Mouse (Mus musculus) kidney, adult 18-20 months (tissue): ENCODE data around the gene Reln.

ENCODE experiments used
- DNase-seq: peaks from one replicate; pipeline ENCODE4 v3.0.0; 2021

Reln gene

DNA sequence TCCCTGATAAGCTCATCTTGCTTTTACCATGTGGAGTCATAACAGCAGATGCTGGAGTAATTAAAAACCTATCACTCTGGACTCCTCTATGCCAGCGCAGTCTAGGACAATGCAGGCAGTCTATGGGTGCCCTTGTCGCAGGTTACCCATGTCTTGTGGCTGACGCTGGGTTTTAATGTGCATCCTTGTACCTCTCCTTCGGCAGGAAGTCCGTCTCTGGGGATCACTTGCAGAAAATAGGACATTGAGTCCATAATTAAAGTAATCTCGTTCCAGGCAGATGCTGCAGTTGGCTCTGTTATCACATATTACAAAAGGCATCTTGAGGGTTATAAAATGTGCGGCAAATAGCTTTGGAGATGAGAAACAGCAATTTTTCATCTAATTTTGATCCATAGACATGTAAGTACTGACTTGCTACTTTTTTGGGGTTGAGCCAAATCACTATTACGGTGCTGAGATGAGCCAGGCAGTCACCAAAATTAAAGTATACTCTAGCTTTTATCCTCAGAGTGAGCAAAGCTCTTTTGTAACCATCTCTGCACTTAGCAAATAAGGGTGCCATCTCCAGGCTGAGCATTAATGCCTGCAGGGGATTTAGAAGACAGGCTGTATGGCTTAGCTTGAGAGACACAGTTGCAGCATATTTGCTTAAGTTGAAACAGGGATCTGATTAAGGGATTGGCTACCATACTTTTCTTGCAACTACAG is 136.0 kb downstream of the Reln start:
- DNase-seq = no peak

DNA sequence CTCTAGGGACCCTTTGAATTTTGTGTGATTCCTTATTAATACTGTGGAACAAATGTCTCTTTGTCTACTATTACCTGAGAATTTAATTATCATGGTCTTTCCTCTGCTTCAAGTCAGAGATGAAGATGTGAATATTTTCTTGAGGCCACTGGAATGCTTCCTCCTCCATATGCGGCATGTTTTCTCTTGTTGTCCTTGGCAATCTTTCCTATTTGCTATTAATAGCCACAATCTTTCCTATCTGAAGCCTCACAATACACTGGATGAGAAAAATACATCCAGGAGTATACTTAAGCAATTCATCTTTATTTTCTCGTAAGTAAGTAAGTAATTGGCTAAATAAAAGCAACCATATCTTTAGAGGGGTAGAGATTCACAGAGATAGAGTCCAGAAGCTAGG is 146.6 kb downstream of the Reln start:
- no peak for DNase-seq

DNA sequence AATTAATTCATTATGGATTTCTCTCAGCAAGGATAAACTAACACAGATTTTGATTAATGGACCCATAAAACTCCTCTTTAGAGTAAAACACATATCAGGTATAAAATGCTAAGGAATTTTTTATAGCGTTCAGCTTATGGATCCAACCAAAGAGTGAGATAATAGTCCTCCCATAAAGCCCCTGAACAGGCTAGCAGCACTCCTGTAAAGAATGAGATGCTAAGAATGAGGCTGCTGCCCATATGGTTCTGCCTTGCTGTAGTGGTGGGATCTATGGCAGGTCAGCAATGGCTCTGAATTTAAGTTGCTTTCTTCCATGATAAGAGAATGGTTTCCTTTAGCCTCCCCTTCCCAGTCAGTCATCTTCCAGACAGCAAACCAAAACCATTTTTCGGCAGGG is 147.6 kb downstream of the Reln start:
- DNase-seq = no peak

DNA sequence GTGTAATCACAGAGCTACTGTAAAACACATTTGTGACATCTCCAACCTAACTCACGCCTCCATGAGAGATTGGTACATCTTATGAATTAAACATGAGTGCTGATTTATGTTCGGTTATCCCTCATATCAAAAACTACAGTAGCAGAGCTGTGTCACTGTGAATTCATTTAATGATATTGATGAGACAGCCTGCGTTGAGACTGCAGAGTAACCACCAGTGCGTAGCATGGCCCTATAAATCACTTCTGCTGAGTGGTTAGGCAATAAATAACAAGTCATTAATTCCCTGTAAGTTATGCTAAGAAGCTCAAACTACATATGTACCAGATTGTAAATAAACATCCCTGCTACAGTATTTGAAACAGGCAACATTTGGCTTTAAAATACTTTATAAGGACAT is 148.0 kb downstream of the Reln start:
- no peak for DNase-seq

DNA sequence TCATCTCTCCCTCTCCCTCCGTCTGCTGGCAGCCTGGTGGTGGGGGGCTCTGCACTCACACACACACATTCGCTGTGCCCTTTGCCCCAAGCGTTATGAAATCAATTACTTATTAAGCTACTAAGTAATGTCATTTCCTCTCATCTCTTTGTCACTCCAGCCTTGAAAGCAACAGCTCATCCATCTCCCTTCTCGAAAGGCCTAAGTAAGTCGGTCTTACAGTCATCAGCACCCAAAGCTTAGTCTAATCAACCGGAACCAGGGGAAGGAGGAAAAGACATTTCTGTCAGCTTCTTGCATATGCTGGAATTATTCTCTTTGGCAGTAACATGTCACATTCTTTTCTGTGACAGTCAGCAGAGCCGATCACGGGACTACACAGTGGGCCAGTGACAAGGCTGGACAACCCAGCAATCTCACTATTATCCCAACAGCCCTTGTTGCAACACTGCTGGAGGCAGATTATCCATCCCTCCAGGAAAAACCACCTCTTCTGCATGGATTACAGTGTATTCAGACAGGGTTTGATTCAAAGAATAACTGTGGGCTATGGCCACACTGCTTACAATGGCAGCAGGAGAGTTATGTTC is 149.1 kb downstream of the Reln start:
- DNase-seq = no peak

DNA sequence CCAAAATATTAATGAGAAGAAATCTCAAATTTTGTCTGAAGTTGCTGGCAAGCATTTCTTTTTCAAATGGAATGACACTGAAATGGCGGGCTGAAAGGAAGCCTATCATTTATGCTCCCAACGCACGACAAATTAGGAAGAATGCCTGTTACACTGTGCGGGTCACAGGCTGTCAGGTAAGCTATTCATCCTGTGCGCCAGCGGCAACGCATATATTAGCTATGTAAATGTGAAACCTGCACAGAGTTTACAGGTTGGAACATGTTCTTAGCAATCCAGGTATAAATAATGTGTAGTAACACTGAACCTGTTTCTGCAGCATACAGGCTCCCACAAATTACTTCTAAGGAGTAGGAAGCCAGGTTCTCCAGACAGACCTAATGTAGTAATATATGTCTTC is 152.7 kb downstream of the Reln start:
- no peak for DNase-seq

DNA sequence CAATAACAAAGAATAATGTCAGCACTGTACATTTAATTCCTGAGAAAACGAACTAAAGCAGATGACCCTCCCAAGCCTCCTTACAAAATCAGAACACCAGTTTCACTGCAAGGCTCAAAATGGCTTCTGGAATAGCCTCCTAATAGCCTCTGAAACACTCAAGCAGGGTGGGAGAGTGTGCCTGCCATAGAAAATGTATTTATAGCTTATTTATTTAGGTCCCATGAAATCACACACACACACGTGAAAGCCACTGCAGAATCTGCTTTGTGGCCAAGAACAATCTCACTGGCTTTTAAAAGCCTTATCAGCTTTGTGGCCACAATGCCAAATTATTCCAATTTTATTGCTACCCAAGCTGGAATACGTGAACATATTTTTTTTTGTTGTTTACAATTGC is 154.2 kb downstream of the Reln start:
- DNase-seq = no peak

DNA sequence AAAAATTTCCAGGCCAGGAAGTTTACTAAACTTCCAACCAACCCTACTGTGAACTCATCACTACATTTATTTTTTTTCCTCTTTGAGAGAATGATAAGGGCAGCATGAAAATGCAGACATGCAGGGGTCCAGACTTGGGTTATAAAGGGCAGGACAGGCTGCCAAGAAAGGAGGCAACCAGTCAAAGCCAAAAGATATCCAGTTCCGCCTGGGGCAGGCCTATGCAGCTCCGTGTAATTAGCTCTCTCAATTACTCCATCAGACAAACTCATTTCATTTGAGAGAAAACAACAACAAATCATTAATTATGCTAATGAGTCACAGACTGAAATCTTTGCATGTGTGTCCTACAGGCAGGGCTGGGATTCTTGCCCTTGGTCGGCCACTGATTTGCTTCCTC is 156.9 kb downstream of the Reln start:
- no peak for DNase-seq

DNA sequence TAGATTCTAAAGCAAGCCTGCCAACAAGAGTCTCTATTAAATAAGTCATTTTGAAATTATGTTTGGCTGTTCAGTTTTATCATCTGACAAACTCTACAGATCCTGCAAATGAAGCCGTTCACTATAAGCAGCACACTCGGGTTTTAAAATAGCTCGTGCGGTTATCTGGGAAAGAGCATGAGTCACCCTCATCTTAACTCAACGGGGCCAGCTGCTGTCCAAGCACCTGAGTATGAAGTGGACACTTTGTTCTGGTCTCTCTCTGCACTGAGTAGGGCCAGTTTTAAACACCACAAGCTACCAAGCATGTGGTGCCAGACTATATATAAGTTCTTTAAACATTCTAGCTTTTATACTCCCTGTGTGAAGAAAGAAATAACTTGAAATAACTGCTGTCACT is 168.0 kb downstream of the Reln start:
- no peak for DNase-seq

DNA sequence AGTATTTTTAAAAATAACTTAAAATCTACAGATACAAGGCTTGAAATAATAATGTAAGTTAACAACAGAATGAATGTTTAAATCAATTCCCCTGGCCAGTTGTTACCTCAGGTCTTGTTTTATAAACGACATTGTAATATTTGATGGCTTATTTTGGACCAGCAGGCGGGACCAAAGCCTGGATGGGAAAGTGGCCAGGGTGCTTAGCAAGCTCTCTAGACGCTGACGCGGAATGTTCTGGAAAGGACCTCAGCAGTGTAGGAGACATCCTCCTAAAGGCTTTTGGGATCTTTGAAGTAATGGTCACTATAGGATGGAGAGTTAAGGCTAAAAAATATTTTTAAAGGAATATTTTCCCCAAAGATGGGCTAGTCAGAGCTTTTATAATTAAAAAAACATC is 173.2 kb downstream of the Reln start:
- no peak for DNase-seq

DNA sequence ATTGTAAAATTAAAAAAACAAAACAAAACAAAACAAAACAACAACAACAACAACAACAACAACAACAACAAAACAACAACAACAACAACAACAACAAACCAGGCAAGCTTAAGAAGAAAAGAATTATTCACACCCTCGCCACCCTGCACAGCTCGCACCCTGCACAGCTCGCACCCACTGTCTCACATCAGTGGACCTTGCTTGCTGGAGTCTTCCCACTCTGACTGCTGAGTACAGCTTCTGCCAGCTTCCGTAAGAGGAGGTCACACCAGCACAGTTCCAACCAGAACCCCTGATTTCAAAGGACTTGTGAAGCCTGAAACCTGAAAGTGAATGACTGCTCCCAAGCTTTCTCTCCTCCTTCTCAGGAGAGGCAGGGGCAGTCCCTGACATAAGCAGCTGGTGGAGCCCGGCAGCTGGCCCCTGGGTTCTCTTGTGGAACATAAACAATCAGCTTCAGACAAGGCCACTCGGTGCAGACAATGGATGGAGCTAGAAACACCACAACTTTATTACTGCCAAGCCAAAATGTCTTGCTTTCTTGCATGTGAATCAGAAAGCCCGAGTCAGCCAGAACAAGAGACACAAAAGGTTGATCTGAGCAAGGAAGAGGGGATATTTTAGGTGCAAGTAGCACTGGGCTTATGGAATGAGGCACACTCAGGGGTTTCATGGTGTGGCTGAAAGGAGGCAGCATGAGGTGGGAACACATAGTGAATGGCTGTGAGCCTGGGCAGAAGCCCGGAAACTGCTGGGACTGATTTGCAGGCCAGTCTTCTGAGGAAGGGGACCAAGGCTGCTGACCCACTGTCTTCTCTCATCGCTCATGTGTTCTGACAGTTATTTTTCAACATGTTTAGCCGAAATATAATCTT is 180.2 kb downstream of the Reln start:
- no peak for DNase-seq

DNA sequence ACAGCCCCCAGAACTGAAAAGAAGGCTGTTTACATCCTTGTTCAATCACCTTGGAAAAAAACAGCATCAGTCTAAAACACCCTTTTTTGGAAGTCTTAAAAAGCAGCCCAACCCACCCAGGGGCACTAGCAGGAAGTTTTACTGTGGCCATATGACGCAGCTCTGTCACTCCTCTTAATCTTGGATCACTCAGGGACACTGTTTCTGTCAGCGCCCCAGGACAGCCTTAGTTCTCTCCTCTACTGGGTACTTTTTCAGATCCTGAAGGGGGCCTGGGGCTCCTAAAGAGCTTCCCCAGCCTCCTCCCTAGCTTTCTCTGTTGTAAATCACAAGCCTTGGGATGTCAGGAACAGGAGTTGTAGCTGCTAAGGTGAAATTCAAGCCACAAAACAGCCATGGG is 183.6 kb downstream of the Reln start:
- no peak for DNase-seq

DNA sequence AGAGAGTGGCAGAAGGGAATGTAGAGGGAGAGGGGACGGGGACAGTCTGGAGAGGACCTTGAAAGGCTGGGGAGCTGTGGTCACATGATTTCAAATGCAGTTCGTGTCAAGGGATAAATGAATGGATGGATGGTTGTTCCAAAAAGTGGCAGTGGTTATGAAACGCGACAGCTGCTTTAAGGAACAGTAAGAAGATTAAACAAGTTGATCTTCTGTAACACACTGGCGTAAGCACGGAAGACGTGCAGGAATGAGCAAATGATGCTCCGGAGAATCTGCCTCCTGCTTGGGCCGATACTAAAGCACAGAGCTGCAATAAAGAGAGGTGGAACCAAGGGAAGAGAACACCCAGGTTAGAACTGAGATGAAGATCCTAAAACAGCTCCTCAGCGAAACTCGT is 185.7 kb downstream of the Reln start:
- no peak for DNase-seq

DNA sequence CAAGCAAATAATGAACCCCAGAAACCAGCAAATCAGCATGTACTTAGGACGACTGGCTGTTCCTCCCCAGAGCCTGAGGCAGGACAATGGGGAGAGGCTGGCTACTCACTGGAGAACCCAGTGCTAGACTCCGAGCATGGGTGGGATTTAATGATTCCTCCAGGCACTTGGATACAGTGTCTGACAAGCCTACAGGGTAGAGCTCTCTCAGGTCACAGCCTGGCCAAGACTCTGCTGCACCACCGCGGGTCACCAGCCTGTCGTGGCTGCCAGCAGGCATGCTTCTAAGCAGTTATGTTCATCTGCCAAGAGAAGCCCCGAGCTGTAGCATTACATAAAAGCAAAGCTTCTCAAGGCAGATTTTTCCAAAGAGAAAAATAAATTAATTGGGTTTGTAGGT is 190.9 kb downstream of the Reln start:
- DNase-seq = no peak

DNA sequence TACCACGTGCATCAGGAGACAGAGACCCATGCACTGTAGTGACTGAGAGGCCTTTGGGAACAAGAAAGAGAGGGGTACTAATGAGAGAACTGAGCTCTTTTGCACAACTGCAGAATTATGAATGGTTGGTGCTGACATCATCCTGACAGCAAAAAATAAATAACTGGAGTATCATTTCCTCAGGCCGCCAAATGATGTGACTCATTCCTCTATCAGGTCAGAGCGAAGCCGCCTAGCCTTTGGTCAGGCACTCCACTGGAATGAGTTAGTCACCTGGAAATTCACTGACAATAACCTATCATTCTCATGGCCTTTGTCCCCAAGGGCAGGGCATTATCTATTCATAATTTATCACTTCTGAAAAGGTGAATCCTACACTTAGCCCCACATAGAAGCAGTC is 202.7 kb downstream of the Reln start:
- no peak for DNase-seq

DNA sequence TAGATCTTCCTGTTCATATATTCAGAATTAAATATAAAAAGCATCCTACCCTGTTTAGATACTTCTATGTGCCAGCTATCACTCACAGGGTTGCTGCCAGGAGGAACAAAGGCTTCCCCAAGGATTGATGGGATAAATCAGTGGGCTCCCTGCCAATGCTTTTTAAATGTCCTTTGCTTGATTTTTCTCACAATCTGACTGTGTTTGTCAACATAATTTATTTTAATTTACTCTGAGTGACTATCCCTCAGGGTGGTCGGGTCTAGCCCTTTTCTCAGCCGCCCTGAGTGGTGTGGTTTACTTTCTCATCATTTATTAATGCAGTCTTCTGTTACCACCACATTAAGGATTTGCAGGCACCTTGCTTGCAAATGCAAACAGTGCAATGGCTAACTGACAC is 205.5 kb downstream of the Reln start:
- DNase-seq = no peak

DNA sequence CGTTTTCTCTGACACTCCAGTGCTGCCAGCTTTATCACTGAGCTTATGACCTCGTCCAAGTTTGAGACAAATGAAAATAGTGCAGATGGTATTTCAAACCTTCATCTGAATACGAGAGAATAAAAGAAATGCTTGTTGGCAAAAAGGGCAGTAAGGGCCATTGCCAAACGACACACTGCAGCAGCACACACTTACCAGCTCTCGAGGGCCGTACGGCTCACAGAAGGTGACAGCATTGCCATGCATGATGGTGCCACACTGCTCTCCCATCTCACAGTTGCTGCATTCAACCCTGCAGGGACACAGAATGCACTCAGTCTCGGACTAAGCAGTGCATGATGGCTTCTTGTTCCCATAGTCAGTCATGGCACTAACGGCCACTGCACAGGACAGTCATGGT is 210.1 kb downstream of the Reln start:
- no peak for DNase-seq

DNA sequence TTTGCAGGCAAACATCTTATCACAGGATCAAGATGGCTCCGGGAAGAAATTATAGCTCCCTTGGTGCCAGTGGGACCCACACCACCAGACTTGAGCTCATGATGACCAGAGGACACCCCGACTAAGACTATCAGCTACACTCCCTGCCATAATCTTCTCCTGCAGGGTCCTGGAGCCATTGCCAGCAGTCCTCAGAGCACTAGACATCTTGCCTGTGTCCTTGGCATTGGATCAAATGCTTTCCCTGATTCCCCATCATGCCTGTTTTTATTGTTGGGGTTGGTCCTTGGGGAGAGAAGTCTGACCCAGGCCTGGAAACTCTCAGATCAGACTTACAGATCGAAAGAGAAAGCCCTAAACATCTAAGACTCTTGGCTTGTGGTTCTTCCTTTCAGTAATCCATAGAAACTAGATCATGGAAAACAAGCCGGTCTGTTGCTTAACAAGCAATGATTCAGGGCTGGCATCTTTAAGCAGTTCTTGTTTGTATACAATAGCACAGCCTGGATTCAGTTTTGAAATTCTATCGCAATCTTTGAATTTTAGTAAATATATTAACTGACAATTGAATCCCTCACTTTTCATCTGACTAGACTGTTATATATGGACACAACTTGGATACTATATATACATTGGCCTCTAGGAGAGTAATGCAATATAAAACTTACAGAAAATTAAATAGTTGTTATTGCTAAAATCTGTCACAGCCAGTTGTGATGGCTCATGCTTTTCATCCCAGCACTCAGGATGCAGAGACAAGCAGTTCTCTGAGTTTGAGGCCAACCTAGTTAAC is 212.6 kb downstream of the Reln start:
- DNase-seq = no peak

DNA sequence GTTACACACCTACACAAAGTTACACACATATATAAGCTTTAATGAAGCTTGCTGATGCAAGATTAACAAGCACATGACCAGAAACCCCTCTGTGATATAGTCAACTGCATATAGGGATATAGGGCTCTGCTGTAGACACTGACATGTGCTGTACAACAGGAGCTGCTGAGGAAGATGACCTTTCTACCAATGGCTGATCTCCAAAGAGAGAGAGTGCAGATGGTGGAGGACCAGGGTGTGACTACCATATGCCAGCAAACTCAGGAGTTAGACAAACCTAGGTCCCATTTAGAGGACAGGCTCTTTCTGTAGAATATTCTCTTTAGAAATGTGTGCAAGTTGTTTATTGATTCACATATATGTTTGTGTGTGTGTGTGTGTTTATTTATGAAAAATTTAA is 216.9 kb downstream of the Reln start:
- no peak for DNase-seq

DNA sequence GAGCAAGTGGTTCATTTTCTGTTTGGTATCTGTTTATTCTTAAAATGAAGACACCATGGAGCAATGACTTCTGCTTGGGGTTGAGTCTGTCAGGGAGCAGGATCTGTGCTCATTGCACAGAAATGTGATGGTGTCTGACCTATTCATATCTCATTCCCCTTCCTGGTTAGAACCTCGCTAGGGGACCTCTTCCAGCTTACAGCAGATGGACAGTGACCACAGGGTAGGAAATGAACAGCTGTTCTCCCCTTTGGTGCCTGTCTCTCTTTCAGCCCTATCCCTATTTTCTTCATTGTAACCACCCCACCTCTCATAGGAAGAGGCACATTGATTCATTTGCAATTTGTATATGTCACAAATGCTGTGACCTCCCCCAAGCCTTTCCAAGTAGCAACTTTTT is 225.2 kb downstream of the Reln start:
- DNase-seq = no peak

DNA sequence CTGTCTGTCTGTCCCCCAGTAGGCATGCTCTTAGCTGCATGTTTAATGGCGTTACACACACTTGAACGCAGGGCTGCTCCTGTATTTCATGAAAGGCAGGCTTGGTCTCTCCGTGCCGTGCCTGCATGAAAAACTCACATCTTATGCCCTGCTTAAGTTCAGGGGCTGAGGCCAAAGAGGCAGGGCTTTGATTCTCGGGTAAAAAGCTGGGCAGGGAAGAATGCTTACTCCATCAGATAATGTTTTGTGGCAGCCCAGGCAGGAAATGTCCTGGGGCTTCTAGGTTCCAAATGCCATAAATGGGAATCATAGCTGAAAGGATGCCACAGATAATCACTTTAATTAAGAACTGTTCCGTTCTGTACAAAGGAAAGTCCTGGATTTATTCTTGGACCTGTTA is 226.0 kb downstream of the Reln start:
- no peak for DNase-seq

DNA sequence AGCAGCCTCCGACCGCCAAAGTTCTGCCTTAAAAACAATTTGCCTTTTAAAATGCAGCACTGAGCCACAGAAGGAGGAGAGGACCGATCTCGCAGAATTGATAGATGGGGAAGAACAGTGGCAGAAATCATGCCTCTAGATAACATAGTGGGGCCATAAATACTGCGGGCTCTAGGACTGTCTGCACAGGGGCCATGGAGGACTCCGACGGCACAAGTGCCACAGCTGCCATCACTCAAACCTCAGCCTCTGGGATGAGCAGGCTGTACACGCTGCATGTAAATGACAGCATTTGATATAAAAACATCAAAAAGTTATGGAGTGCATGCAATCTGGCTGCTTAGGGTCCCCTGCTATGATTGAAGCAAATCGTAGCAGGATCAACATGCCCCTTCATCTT is 227.6 kb downstream of the Reln start:
- DNase-seq = no peak

DNA sequence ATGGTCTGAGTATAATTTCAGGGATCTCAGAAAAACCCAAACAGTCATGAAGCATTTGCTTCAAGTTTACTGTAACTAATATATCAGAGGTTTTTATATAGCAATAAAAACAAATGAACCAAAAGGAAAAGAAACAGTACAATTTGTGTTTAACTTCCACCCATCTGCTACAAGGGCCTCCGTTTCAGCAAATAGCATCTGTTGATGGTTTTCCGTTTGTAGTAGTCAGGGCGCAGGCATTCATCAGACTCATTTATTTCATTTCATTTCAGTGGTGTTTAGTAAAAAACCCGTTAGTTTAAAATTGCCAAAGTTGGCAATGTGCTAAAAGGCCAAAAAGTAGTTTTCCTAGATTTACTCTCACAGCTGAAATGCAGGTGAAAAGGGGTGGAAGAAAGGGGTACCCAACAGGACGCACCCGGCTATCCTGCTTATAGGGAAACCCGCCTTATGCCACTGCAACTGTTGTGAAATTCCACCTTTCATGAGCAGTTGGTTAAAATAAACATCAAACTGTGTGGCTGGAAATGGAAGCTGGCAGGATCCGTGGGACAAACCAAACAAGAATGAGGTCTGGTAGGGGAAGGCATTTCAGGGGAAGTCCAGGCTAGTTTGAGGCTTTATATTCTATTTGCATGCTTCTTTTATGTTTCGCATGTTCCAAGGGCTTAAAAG is 237.6 kb downstream of the Reln start:
- DNase-seq = no peak
